Mouse (Mus musculus) hindbrain, embryonic 16.5 days (tissue): Measurements from ENCODE around the gene Cbx1. TPM values are rescaled to one million over a fixed set of nuclear protein-coding genes. Genes with fewer than 3 reads are reported as not detected.
A peak's percentile ranks its signal among the peaks of the same experiment; 100 is the strongest.
"Not testable (repeated sequence)": the region's sequence is repeated elsewhere in the genome, so short reads cannot be mapped to it uniquely, and the experiment has no call there.

Source experiments
- ATAC-seq: fragments of 200-750 bp; cut with Nextera tagmentation; 2 replicates; pipeline ENCODE4 v1.8.0; 2017; ENCODE audit warnings: moderate TSS enrichment, moderate library complexity
- H3K27ac ChIP-seq: fragments of 300-500 bp; sonication (generic); 2 replicates; pipeline ENCODE4 v1.5.1; 2014; ENCODE audit warnings: low read depth, mild to moderate bottlenecking, control low read depth, low read length, moderate library complexity
- H3K27me3 ChIP-seq: fragments of 300-500 bp; sonication (generic); replicated peaks from 2 replicates; pipeline ENCODE4 v1.6.1; 2014; ENCODE audit warnings: low read length; ENCODE audit not compliant: control insufficient read depth, insufficient read depth
- H3K36me3 ChIP-seq: fragments of 300-500 bp; sonication (generic); 2 replicates; pipeline ENCODE4 v1.6.1; 2014; ENCODE audit warnings: mild to moderate bottlenecking, low read length, moderate library complexity, mixed read lengths; ENCODE audit not compliant: control insufficient read depth, insufficient read depth
- H3K4me1 ChIP-seq: fragments of 300-500 bp; sonication (generic); 2 replicates; pipeline ENCODE4 v1.6.1; 2014; ENCODE audit warnings: low read depth, low read length; ENCODE audit not compliant: control insufficient read depth, insufficient read depth
- H3K4me2 ChIP-seq: fragments of 300-500 bp; sonication (generic); 2 replicates; pipeline ENCODE4 v1.6.1; 2014; ENCODE audit warnings: mild to moderate bottlenecking, low read length, control low read depth, moderate library complexity
- H3K4me3 ChIP-seq: fragments of 300-500 bp; sonication (generic); 2 replicates; pipeline ENCODE4 v1.5.1; 2014; ENCODE audit warnings: mild to moderate bottlenecking, low read length, control low read depth, moderate library complexity
- H3K9ac ChIP-seq: fragments of 300-500 bp; sonication (generic); 2 replicates; pipeline ENCODE4 v1.6.1; 2014; ENCODE audit warnings: low read depth, mild to moderate bottlenecking, control low read depth, low read length, moderate library complexity
- H3K9me3 ChIP-seq: fragments of 300-500 bp; sonication (generic); 2 replicates; pipeline ENCODE4 v1.6.1; 2014; ENCODE audit warnings: mild to moderate bottlenecking, low read length, moderate library complexity; ENCODE audit not compliant: control insufficient read depth
- WGBS: fragments of 180-500 bp; shearing (Covaris S2); extraction: QIAGEN DNeasy Blood & Tissue Kit; methylation state at CpG from one replicate; pipeline ENCODE4 v1.1.7; 2014; 5-methylcytosine and 5-hydroxymethylcytosine counted together
- polyA plus RNA-seq: library from polyadenylated mRNA; unstranded; fragments of >200 nt; fragmentation: Nextera tagmentation; extraction: Ambion mirVana; gene quantifications from 2 replicates; pipeline ENCODE4 v1.2.1, GENCODE M21; 2015

Gene Cbx1
- polyA plus RNA-seq, 1 experiment from 2014 or later, result 52.0 TPM

- Histone ChIP-seq H3K27ac (no peak overlapping the region), H3K4me3 (no peak overlapping the region), H3K27me3 (no peaks in the 10 kb centered on the region), H3K36me3 (no peaks in the 10 kb centered on the region), H3K4me2 (no peak overlapping the region), H3K4me1 (peaks cover 14% of the 10 kb centered on the region), H3K9me3 (no peaks in the 10 kb centered on the region), H3K9ac (no peak overlapping the region)
- ATAC-seq, result no peak
- WGBS, result 80% methylated on average over 5 of the region's 5 CpGs
These were observed 8.6 kb upstream of the Cbx1 start for GRCm38 (mm10) chr11:96780306-96780705.

GRCm38 (mm10) chr11:96781425-96781824, 7.5 kb upstream of the Cbx1 start:
- H3K9me3 ChIP-seq, result no peaks in the 10 kb centered on the region
- no peak overlapping the region for H3K9ac ChIP-seq
- H3K4me3 ChIP-seq, result no peak overlapping the region
- 63% methylated on average over 2 of the region's 2 CpGs for WGBS
- H3K4me1 ChIP-seq, result peaks cover 5% of the 10 kb centered on the region
- H3K4me2 ChIP-seq, result no peak overlapping the region
- H3K27me3 ChIP-seq, result no peaks in the 10 kb centered on the region
- H3K27ac ChIP-seq, result no peak overlapping the region
- ATAC-seq, result no peak
- no peaks in the 10 kb centered on the region for H3K36me3 ChIP-seq

GRCm38 (mm10) chr11:96784847-96785246, 4.1 kb upstream of the Cbx1 start:
- H3K36me3 ChIP-seq, H3K27me3 ChIP-seq, H3K4me2 ChIP-seq: not testable (repeated sequence)

GRCm38 (mm10) chr11:96786731-96787450, 2.0 kb upstream of the Cbx1 start:
- Histone ChIP-seq H3K27me3 (no peaks in the 10 kb centered on the region), H3K4me2 (no peak overlapping the region), H3K9ac (no peak overlapping the region), H3K9me3 (no peaks in the 10 kb centered on the region), H3K4me1 (peaks cover 14% of the 10 kb centered on the region), H3K4me3 (no peak overlapping the region), H3K36me3 (no peaks in the 10 kb centered on the region), H3K27ac (no peak overlapping the region)
- 32% methylated on average over 9 of the region's 9 CpGs for WGBS
- ATAC-seq, result no peak

More at GRCm38 (mm10) chr11:96784847-96785246, 4.1 kb upstream of the Cbx1 start:
- not testable (repeated sequence) for H3K4me3 ChIP-seq, H3K9me3 ChIP-seq, H3K9ac ChIP-seq, H3K4me1 ChIP-seq, ATAC-seq, H3K27ac ChIP-seq
- WGBS, result 11% methylated on average over 7 of the region's 7 CpGs

- Histone ChIP-seq H3K4me1 (peaks cover 18% of the 10 kb centered on the region), H3K4me3 (peak overlapping the region; percentile 95), H3K27ac (no peak overlapping the region), H3K9ac (peak overlapping the region; percentile 90), H3K9me3 (no peaks in the 10 kb centered on the region), H3K27me3 (no peaks in the 10 kb centered on the region), H3K36me3 (no peaks in the 10 kb centered on the region), H3K4me2 (peak overlapping the region; percentile 76)
- WGBS, result 5% methylated on average over 5 of the region's 5 CpGs
- no peak for ATAC-seq
These were observed 1.1 kb downstream of the Cbx1 start for GRCm38 (mm10) chr11:96789990-96790389.

- H3K4me3 ChIP-seq, result no peak overlapping the region
- peaks cover 2% of the 10 kb centered on the region; the same call in 1 of the 2 replicates for H3K36me3 ChIP-seq
- H3K27me3 ChIP-seq, result no peaks in the 10 kb centered on the region
- peak overlapping the region; percentile 76 for H3K4me2 ChIP-seq
- ATAC-seq, result no peak
- 4% methylated on average over 1 of the region's 1 CpGs for WGBS
- H3K9ac ChIP-seq, result no peak overlapping the region
- peaks cover 18% of the 10 kb centered on the region for H3K4me1 ChIP-seq
- H3K27ac ChIP-seq, result no peak overlapping the region
- H3K9me3 ChIP-seq, result no peaks in the 10 kb centered on the region
These were observed 1.8 kb downstream of the Cbx1 start for GRCm38 (mm10) chr11:96790681-96791080.

GRCm38 (mm10) chr11:96795491-96795890, 6.6 kb downstream of the Cbx1 start:
- H3K9ac ChIP-seq, result no peak overlapping the region
- peaks cover 3% of the 10 kb centered on the region; the same call in 1 of the 2 replicates for H3K36me3 ChIP-seq
- no peak overlapping the region for H3K4me2 ChIP-seq
- H3K27me3 ChIP-seq, result no peaks in the 10 kb centered on the region
- no peak overlapping the region for H3K4me3 ChIP-seq
- WGBS, result 97% methylated on average over 13 of the region's 13 CpGs
- no peaks in the 10 kb centered on the region for H3K9me3 ChIP-seq
- H3K27ac ChIP-seq, result no peak overlapping the region
- peaks cover 11% of the 10 kb centered on the region for H3K4me1 ChIP-seq
- no peak for ATAC-seq

- H3K4me1 ChIP-seq, result peaks cover 5% of the 10 kb centered on the region
- no peak for ATAC-seq
- H3K9ac ChIP-seq, result no peak overlapping the region
- WGBS, result 94% methylated on average over 2 of the region's 2 CpGs
- no peak overlapping the region for H3K27ac ChIP-seq
- H3K36me3 ChIP-seq, result peaks cover 3% of the 10 kb centered on the region; the same call in 1 of the 2 replicates
- no peaks in the 10 kb centered on the region for H3K9me3 ChIP-seq
- H3K4me3 ChIP-seq, result no peak overlapping the region
- no peak overlapping the region for H3K4me2 ChIP-seq
- no peaks in the 10 kb centered on the region for H3K27me3 ChIP-seq
These were observed 7.2 kb downstream of the Cbx1 start for GRCm38 (mm10) chr11:96796081-96796480.

- WGBS, result 66% methylated on average over 1 of the region's 1 CpGs
- no peaks in the 10 kb centered on the region for H3K27me3 ChIP-seq
- no peaks in the 10 kb centered on the region for H3K9me3 ChIP-seq
- no peak for ATAC-seq
- H3K4me3 ChIP-seq, result no peak overlapping the region
- no peak overlapping the region for H3K4me2 ChIP-seq
- no peak overlapping the region for H3K27ac ChIP-seq
- H3K9ac ChIP-seq, result no peak overlapping the region
- H3K36me3 ChIP-seq, result peaks cover 3% of the 10 kb centered on the region; the same call in 1 of the 2 replicates
- peaks cover 4% of the 10 kb centered on the region; the same call in 1 of the 2 replicates for H3K4me1 ChIP-seq
These were observed 7.7 kb downstream of the Cbx1 start for GRCm38 (mm10) chr11:96796586-96796985.
